Mouse (Mus musculus): ENCODE results near the gene Pik3ap1. TPM values are rescaled to one million over a fixed set of nuclear protein-coding genes. Genes with fewer than 3 reads are reported as not detected.

Gene Pik3ap1
- polyA plus RNA-seq, 1 experiment from 2014 or later = 1.6 TPM

- TF ChIP-seq EP300 (optimal IDR thresholded peaks at IDR 0.05) = no peak
- TF ChIP-seq CTCF (IDR thresholded peaks at IDR 0.05; ENCODE audit: low read depth) = no peak
- no peaks in the 10 kb centered on the region for H3K4me1 ChIP-seq (replicated peaks; ENCODE audit: control insufficient read depth, insufficient read depth)
- DNase-seq (ENCODE audit: low spot score) (no peak), ATAC-seq (ENCODE audit: low FRiP score, low TSS enrichment) (no peak)
- H3K36me3 ChIP-seq (ENCODE audit: control insufficient read depth, insufficient read depth, low read length) = no peaks in the 10 kb centered on the region
- H3K4me2 ChIP-seq (replicated peaks; ENCODE audit: low read depth) = no peak overlapping the region
- no peaks in the 10 kb centered on the region for H3K9me3 ChIP-seq (ENCODE audit: control insufficient read depth, low read length)
- H3K27me3 ChIP-seq (ENCODE audit: control insufficient read depth, insufficient read depth, low read length) = no peaks in the 10 kb centered on the region
- 82% methylated on average over 1 of the region's 1 CpGs for WGBS
- no peak overlapping the region for H3K4me3 ChIP-seq (ENCODE audit: low read depth, low read length)
- no peak overlapping the region for H3K27ac ChIP-seq (replicated peaks)
- H3K9ac ChIP-seq (ENCODE audit: low read length) = no peak overlapping the region
Observed at GRCm38 (mm10) chr19:41375096-41375495, 9.8 kb downstream of the Pik3ap1 start.

- Histone ChIP-seq H3K9ac (ENCODE audit: low read length) (no peak overlapping the region), H3K4me1 (replicated peaks; ENCODE audit: control insufficient read depth, insufficient read depth) (no peaks in the 10 kb centered on the region), H3K27me3 (ENCODE audit: control insufficient read depth, insufficient read depth, low read length) (no peaks in the 10 kb centered on the region), H3K36me3 (ENCODE audit: control insufficient read depth, insufficient read depth, low read length) (no peaks in the 10 kb centered on the region), H3K4me3 (ENCODE audit: low read depth, low read length) (no peak overlapping the region), H3K9me3 (ENCODE audit: control insufficient read depth, low read length) (no peaks in the 10 kb centered on the region), H3K4me2 (replicated peaks; ENCODE audit: low read depth) (no peak overlapping the region), H3K27ac (replicated peaks) (no peak overlapping the region)
- WGBS = 88% methylated on average over 5 of the region's 5 CpGs
- DNase-seq (ENCODE audit: low spot score) (no peak), ATAC-seq (ENCODE audit: low FRiP score, low TSS enrichment) (no peak)
- TF ChIP-seq CTCF (IDR thresholded peaks at IDR 0.05; ENCODE audit: low read depth) (no peak), EP300 (optimal IDR thresholded peaks at IDR 0.05) (no peak)
Observed at GRCm38 (mm10) chr19:41374658-41375057, 10.2 kb downstream of the Pik3ap1 start.

DNA sequence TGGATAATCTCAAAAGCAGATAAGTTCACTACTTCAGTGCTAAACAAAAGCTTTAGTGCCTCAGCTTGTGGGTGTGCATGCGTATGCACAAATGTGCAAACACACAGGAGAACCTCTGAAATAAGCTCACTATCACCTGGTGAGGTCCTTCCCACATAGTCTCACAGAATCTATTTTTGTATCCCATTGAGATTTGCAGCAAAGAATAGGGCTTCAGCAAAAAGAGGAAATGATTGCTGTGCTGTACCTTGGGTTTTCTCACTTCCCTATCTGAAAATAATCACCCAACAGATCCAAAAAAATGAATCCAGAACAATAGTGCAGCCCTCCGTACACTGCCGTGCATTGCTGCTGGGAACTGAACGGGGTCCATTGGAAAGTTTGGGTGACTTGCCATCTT is 12.6 kb downstream of the Pik3ap1 start:
- Histone ChIP-seq H3K4me1 (replicated peaks; ENCODE audit: control insufficient read depth, insufficient read depth) (no peaks in the 10 kb centered on the region), H3K4me3 (ENCODE audit: low read depth, low read length) (no peak overlapping the region), H3K9ac (ENCODE audit: low read length) (no peak overlapping the region), H3K27me3 (ENCODE audit: control insufficient read depth, insufficient read depth, low read length) (no peaks in the 10 kb centered on the region), H3K4me2 (replicated peaks; ENCODE audit: low read depth) (no peak overlapping the region), H3K36me3 (ENCODE audit: control insufficient read depth, insufficient read depth, low read length) (no peaks in the 10 kb centered on the region), H3K27ac (replicated peaks) (no peak overlapping the region), H3K9me3 (ENCODE audit: control insufficient read depth, low read length) (no peaks in the 10 kb centered on the region)
- ATAC-seq (ENCODE audit: low FRiP score, low TSS enrichment) (no peak), DNase-seq (ENCODE audit: low spot score) (no peak)
- WGBS = 68% methylated on average over 4 of the region's 4 CpGs
- TF ChIP-seq EP300 (optimal IDR thresholded peaks at IDR 0.05) = no peak
- TF ChIP-seq CTCF (IDR thresholded peaks at IDR 0.05; ENCODE audit: low read depth) = no peak

DNA sequence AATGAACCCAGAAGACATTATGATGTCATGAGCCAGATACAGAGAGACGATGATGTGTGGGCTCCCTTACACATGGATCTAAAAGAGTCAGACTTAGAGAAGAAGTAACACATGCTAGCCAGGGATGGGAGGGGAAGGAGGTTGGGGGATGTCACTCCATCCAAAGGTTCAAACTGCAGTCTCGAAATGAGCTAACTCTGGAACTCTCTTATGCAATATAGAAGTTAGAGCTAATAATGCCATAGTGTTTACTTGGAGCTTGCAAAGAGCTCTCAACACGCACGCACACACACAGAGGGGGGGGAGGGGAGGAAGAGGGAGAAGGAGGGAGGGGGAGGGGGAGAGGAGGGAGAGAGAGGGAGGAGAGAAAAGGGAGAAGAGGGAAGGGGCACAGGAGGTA is 13.5 kb downstream of the Pik3ap1 start:
- 46% methylated on average over 4 of the region's 4 CpGs for WGBS
- no peaks in the 10 kb centered on the region for H3K27me3 ChIP-seq (ENCODE audit: control insufficient read depth, insufficient read depth, low read length)
- no peak for DNase-seq (ENCODE audit: low spot score)
- H3K4me2 ChIP-seq (replicated peaks; ENCODE audit: low read depth) = no peak overlapping the region
- no peak overlapping the region for H3K27ac ChIP-seq (replicated peaks)
- no peaks in the 10 kb centered on the region for H3K36me3 ChIP-seq (ENCODE audit: control insufficient read depth, insufficient read depth, low read length)
- TF ChIP-seq EP300 (optimal IDR thresholded peaks at IDR 0.05) = no peak
- no peak for TF ChIP-seq CTCF (IDR thresholded peaks at IDR 0.05; ENCODE audit: low read depth)
- H3K9ac ChIP-seq (ENCODE audit: low read length) = no peak overlapping the region
- no peak for ATAC-seq (ENCODE audit: low FRiP score, low TSS enrichment)
- no peaks in the 10 kb centered on the region for H3K4me1 ChIP-seq (replicated peaks; ENCODE audit: control insufficient read depth, insufficient read depth)
- H3K9me3 ChIP-seq (ENCODE audit: control insufficient read depth, low read length) = no peaks in the 10 kb centered on the region
- no peak overlapping the region for H3K4me3 ChIP-seq (ENCODE audit: low read depth, low read length)

- no peaks in the 10 kb centered on the region for H3K27me3 ChIP-seq (ENCODE audit: control insufficient read depth, insufficient read depth, low read length)
- no peak overlapping the region for H3K4me3 ChIP-seq (ENCODE audit: low read depth, low read length)
- H3K9ac ChIP-seq (ENCODE audit: low read length) = no peak overlapping the region
- DNase-seq (ENCODE audit: low spot score) = no peak
- H3K9me3 ChIP-seq (ENCODE audit: control insufficient read depth, low read length) = no peaks in the 10 kb centered on the region
- H3K4me1 ChIP-seq (replicated peaks; ENCODE audit: control insufficient read depth, insufficient read depth) = no peaks in the 10 kb centered on the region
- no peak for ATAC-seq (ENCODE audit: low FRiP score, low TSS enrichment)
- H3K27ac ChIP-seq (replicated peaks) = no peak overlapping the region
- H3K4me2 ChIP-seq (replicated peaks; ENCODE audit: low read depth) = no peak overlapping the region
- no peak for TF ChIP-seq CTCF (IDR thresholded peaks at IDR 0.05; ENCODE audit: low read depth)
- no peak for TF ChIP-seq EP300 (optimal IDR thresholded peaks at IDR 0.05)
- 76% methylated on average over 11 of the region's 11 CpGs for WGBS
- no peaks in the 10 kb centered on the region for H3K36me3 ChIP-seq (ENCODE audit: control insufficient read depth, insufficient read depth, low read length)
Observed at GRCm38 (mm10) chr19:41369557-41370460, 15.1 kb downstream of the Pik3ap1 start.

DNA sequence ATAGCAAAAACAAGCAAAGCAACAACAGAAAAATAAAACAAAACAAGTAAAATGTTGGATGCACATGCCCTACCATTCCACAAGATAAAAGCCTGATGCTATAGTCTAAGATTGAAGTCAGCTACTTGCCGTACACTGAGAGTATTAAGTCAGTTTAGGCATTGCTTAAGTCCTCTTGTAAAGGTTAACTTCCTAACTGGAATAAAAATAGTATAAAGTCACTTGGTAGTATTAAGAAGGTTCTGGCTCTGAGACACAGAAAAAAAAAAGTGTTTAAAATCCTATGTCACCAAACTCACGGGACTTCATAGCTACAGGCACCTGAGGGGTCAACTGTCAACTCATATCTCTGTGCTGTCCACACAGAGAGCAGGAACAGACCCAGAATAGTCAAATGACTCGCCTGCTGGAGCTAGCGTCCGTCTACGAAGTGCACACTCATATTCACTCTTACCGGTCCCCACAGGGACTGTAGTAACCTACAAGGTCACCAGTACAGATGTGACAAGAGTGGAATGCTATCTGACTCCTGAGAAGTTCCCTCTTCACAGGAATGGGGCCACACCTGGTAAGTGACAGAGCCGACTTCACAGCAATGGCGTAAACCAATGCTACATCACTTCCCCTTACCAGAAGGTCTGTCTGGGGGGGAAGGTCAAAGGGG is 17.9 kb downstream of the Pik3ap1 start:
- no peak for TF ChIP-seq CTCF (IDR thresholded peaks at IDR 0.05; ENCODE audit: low read depth)
- TF ChIP-seq EP300 (optimal IDR thresholded peaks at IDR 0.05) = no peak
- Histone ChIP-seq H3K4me1 (replicated peaks; ENCODE audit: control insufficient read depth, insufficient read depth) (no peaks in the 10 kb centered on the region), H3K36me3 (ENCODE audit: control insufficient read depth, insufficient read depth, low read length) (no peaks in the 10 kb centered on the region), H3K27ac (replicated peaks) (no peak overlapping the region), H3K4me2 (replicated peaks; ENCODE audit: low read depth) (no peak overlapping the region), H3K9ac (ENCODE audit: low read length) (no peak overlapping the region), H3K27me3 (ENCODE audit: control insufficient read depth, insufficient read depth, low read length) (no peaks in the 10 kb centered on the region), H3K4me3 (ENCODE audit: low read depth, low read length) (no peak overlapping the region), H3K9me3 (ENCODE audit: control insufficient read depth, low read length) (no peaks in the 10 kb centered on the region)
- no peak for DNase-seq (ENCODE audit: low spot score)
- no peak for ATAC-seq (ENCODE audit: low FRiP score, low TSS enrichment)
- WGBS = 68% methylated on average over 9 of the region's 9 CpGs

Data from stomach, postnatal 0 days (tissue).